Comparison of ENCODE assay signal across 8 mouse cellular contexts in genomic region chr12:87416690-87417089, GRCm38 (mm10). TPM values are rescaled to one million over a fixed set of nuclear protein-coding genes. Genes with fewer than 3 reads are reported as not detected.
DNase-seq lines count a peak whose midpoint lies in the region; ATAC-seq and TF ChIP-seq lines count a peak whose summit lies in the region.

No protein-coding gene starts in this region.

- intact Hi-C loops in left cerebral cortex, adult 2 months (cut with DNase I), result loop anchor here (2.0 to 10.0 kb wide), 2 partner anchors 150 to 618 kb away; partner anchors contain the start of genes Ahsa1 and Vipas39

- H3K4me1 ChIP-seq in MEL (ENCODE audit: control insufficient read depth in 1 of 2, insufficient read depth in 2 of 2, low read length in 2 of 2), result peaks cover 2 to 16% of the 10 kb centered on the region in 2 experiments; a peak in 3 of 4 replicates

- H3K9me3 ChIP-seq in MEL (replicated peaks; ENCODE audit: insufficient read depth, low read length), result no peaks in the 10 kb centered on the region

- TF ChIP-seq CTCF in left cerebral cortex, adult 2 months (IDR thresholded peaks at IDR 0.05), result peak; percentile 66
- TF ChIP-seq CTCF in MEL (IDR thresholded peaks at IDR 0.05 in 2 of 3, conservative IDR thresholded peaks at IDR 0.05 in 1 of 3; ENCODE audit: control insufficient read depth in 1 of 3, insufficient read depth in 1 of 3, low read depth in 2 of 3, low read length in 3 of 3, poor library complexity in 1 of 3, severe bottlenecking in 1 of 3), result peak; percentile 58 to 79 (median 70)

- no peak overlapping the region for H3K27ac ChIP-seq in left cerebral cortex, adult 2 months
- no peak overlapping the region for H3K27ac ChIP-seq in MEL (ENCODE audit: control insufficient read depth, low read depth, low read length)

- peak; percentile 66 for ATAC-seq in granulocyte monocyte progenitor cell, adult 5-6 weeks (replicated peaks; ENCODE audit: poor library complexity, severe bottlenecking)
- peak; percentile 77 for ATAC-seq in megakaryocyte-erythroid progenitor cell, adult 5-6 weeks (replicated peaks; ENCODE audit: low FRiP score, low TSS enrichment, poor library complexity, severe bottlenecking)

- TF ChIP-seq RAD21 in MEL (IDR thresholded peaks at IDR 0.05; ENCODE audit: low read depth, low read length), result peak; percentile 41

- no peak for TF ChIP-seq POLR2A in MEL (IDR thresholded peaks at IDR 0.05; ENCODE audit: control insufficient read depth in 1 of 2, insufficient read depth in 1 of 2, low read depth in 1 of 2, low read length in 2 of 2, poor library complexity in 1 of 2)

- no peaks in the 10 kb centered on the region for H3K27me3 ChIP-seq in MEL (ENCODE audit: control insufficient read depth in 1 of 2, insufficient read depth in 2 of 2, low read length in 2 of 2)

- no peak overlapping the region for H3K4me3 ChIP-seq in left cerebral cortex, adult 2 months
- no peak overlapping the region for H3K4me3 ChIP-seq in MEL (ENCODE audit: control insufficient read depth in 1 of 2, insufficient read depth in 1 of 2, low read depth in 2 of 2, low read length in 2 of 2)

- H3K36me3 ChIP-seq in MEL (ENCODE audit: control insufficient read depth in 1 of 2, insufficient read depth in 2 of 2, low read length in 2 of 2), result peaks cover 0 to 6% of the 10 kb centered on the region in 2 experiments; a peak in 2 of 4 replicates

- DNase-seq in left cerebral cortex, adult 2 months (ENCODE audit: extremely low spot score in 1 of 2, low spot score in 2 of 2), result peak; percentile 25 to 35
- no peak for DNase-seq in left cerebral cortex, adult 11 months (ENCODE audit: low spot score)
- peak; percentile 66 for DNase-seq in MEL (ENCODE audit: low read depth, low spot score)
- peak; percentile 60 for DNase-seq in c-Kit-positive CD71-negative TER-119-negative erythroid progenitor cells, embryonic 14.5 days (ENCODE audit: low read depth)
- DNase-seq in layer of hippocampus, postnatal 10 days (ENCODE audit: low spot score in 2 of 2), result peak; percentile 30 to 51
- peak; percentile 10 to 71 for DNase-seq in thymus, postnatal 10 days (ENCODE audit: low spot score in 2 of 2)

- no peaks in the 10 kb centered on the region for H3K79me2 ChIP-seq in MEL (ENCODE audit: control insufficient read depth, insufficient read depth, low read length, poor library complexity)

- no peak for TF ChIP-seq EP300 in MEL (IDR thresholded peaks at IDR 0.05; ENCODE audit: low read depth in 1 of 2, low read length in 2 of 2)

- no peak overlapping the region for H3K9ac ChIP-seq in MEL (ENCODE audit: control insufficient read depth, low read depth, low read length, poor library complexity, severe bottlenecking)

TF ChIP-seq in MEL, 35 proteins besides CTCF, POLR2A, EP300 and RAD21:
- TF ChIP-seq TAL1 (IDR thresholded peaks at IDR 0.05; ENCODE audit: low read length) (no peak), MYC (IDR thresholded peaks at IDR 0.05; ENCODE audit: low read depth, low read length) (peak; percentile 45; the same call in 1 of the 2 replicates), SMC3 (IDR thresholded peaks at IDR 0.05; ENCODE audit: low read depth, low read length) (peak; percentile 56), ZC3H11A (IDR thresholded peaks at IDR 0.05; ENCODE audit: low read depth, low read length) (peak; percentile 19; the same call in 1 of the 2 replicates), ZNF384 (IDR thresholded peaks at IDR 0.05; ENCODE audit: low read depth, low read length) (peak; percentile 10; the same call in 1 of the 2 replicates), BHLHE40 (IDR thresholded peaks at IDR 0.05; ENCODE audit: borderline replicate concordance, low read depth, low read length) (no peak), USF2 (IDR thresholded peaks at IDR 0.05; ENCODE audit: borderline replicate concordance in 1 of 2, insufficient read depth in 1 of 2, low read depth in 1 of 2, low read length in 2 of 2) (no peak)

RNA-seq across cellular contexts. Expression of gene Slirp, which starts 27.0 kb away (rescaled TPM):
- total RNA-seq in left cerebral cortex, adult 2 months (2021), result 10 to 100 TPM; 85.9 to 91.9 TPM
- total RNA-seq in MEL (2012; rRNA removed), result 166 and 174 TPM in 2 replicates
- polyA plus RNA-seq in MEL (2012; ENCODE audit: insufficient read depth in 1 of 2, insufficient read length in 2 of 2, low read depth in 1 of 2, low replicate concordance in 2 of 2, missing spikeins in 1 of 2), result 100 to 1,000 TPM in 1 of 2 experiments, not detected in 1; 182 TPM
- total RNA-seq in granulocyte monocyte progenitor cell, adult 5-6 weeks (2014; fragmentation: Nextera tagmentation), result 123 and 162 TPM in 2 replicates
- 102 and 106 TPM in 2 replicates for total RNA-seq in granulocyte monocyte progenitor cell, adult 5-6 weeks (2017)
- 10 to 100 TPM; 64.2 to 90.1 TPM for total RNA-seq in layer of hippocampus, postnatal 10 days (2021)
- 183 and 219 TPM in 2 replicates for total RNA-seq in megakaryocyte-erythroid progenitor cell, adult 5-6 weeks (2014; fragmentation: Nextera tagmentation)
- 65.7 and 122 TPM in 2 replicates for total RNA-seq in megakaryocyte-erythroid progenitor cell, adult 5-6 weeks (2017)

RNA-seq across cellular contexts. Expression of gene Alkbh1, which starts 27.1 kb away (rescaled TPM):
- 10 to 100 TPM; 19.0 to 19.6 TPM for total RNA-seq in left cerebral cortex, adult 2 months (2021)
- 31.4 and 41.4 TPM in 2 replicates for total RNA-seq in MEL (2012; rRNA removed)
- polyA plus RNA-seq in MEL (2012; ENCODE audit: insufficient read depth in 1 of 2, insufficient read length in 2 of 2, low read depth in 1 of 2, low replicate concordance in 2 of 2, missing spikeins in 1 of 2), result 10 to 100 TPM in 1 of 2 experiments, not detected in 1; 48.9 TPM
- total RNA-seq in granulocyte monocyte progenitor cell, adult 5-6 weeks (2014; fragmentation: Nextera tagmentation), result 65.3 and 73.7 TPM in 2 replicates
- 58.4 and 70.3 TPM in 2 replicates for total RNA-seq in granulocyte monocyte progenitor cell, adult 5-6 weeks (2017)
- 10 to 100 TPM; 18.8 to 20.5 TPM for total RNA-seq in layer of hippocampus, postnatal 10 days (2021)
- total RNA-seq in megakaryocyte-erythroid progenitor cell, adult 5-6 weeks (2014; fragmentation: Nextera tagmentation), result 65.2 and 74.6 TPM in 2 replicates
- 62.8 and 93.0 TPM in 2 replicates for total RNA-seq in megakaryocyte-erythroid progenitor cell, adult 5-6 weeks (2017)

RNA-seq across cellular contexts. Expression of gene Sptlc2, which starts 28.5 kb away (rescaled TPM):
- 10 to 100 TPM; 32.4 to 33.0 TPM for total RNA-seq in left cerebral cortex, adult 2 months (2021)
- 61.6 and 64.6 TPM in 2 replicates for total RNA-seq in MEL (2012; rRNA removed)
- polyA plus RNA-seq in MEL (2012; ENCODE audit: insufficient read depth in 1 of 2, insufficient read length in 2 of 2, low read depth in 1 of 2, low replicate concordance in 2 of 2, missing spikeins in 1 of 2), result 10 to 100 TPM in 1 of 2 experiments, not detected in 1; 75.9 TPM
- 124 and 145 TPM in 2 replicates for total RNA-seq in granulocyte monocyte progenitor cell, adult 5-6 weeks (2014; fragmentation: Nextera tagmentation)
- 153 and 160 TPM in 2 replicates for total RNA-seq in granulocyte monocyte progenitor cell, adult 5-6 weeks (2017)
- total RNA-seq in layer of hippocampus, postnatal 10 days (2021), result 10 to 100 TPM; 66.3 to 67.3 TPM
- 16.1 and 33.3 TPM in 2 replicates for total RNA-seq in megakaryocyte-erythroid progenitor cell, adult 5-6 weeks (2014; fragmentation: Nextera tagmentation)
- total RNA-seq in megakaryocyte-erythroid progenitor cell, adult 5-6 weeks (2017), result 46.3 and 61.6 TPM in 2 replicates

RNA-seq across cellular contexts. Expression of gene Snw1, which starts 55.4 kb away (rescaled TPM):
- 10 to 100 TPM; 63.2 to 73.1 TPM for total RNA-seq in left cerebral cortex, adult 2 months (2021)
- total RNA-seq in MEL (2012; rRNA removed), result 88.1 and 108 TPM in 2 replicates
- polyA plus RNA-seq in MEL (2012; ENCODE audit: insufficient read depth in 1 of 2, insufficient read length in 2 of 2, low read depth in 1 of 2, low replicate concordance in 2 of 2, missing spikeins in 1 of 2), result 10 to 100 TPM; 40.8 to 92.1 TPM
- 70.0 and 74.3 TPM in 2 replicates for total RNA-seq in granulocyte monocyte progenitor cell, adult 5-6 weeks (2014; fragmentation: Nextera tagmentation)
- 174 and 201 TPM in 2 replicates for total RNA-seq in granulocyte monocyte progenitor cell, adult 5-6 weeks (2017)
- 10 to 100 TPM; 50.9 to 51.2 TPM for total RNA-seq in layer of hippocampus, postnatal 10 days (2021)
- total RNA-seq in megakaryocyte-erythroid progenitor cell, adult 5-6 weeks (2014; fragmentation: Nextera tagmentation), result 64.6 and 68.2 TPM in 2 replicates
- total RNA-seq in megakaryocyte-erythroid progenitor cell, adult 5-6 weeks (2017), result 189 and 219 TPM in 2 replicates
